In the genomic region with DNA sequence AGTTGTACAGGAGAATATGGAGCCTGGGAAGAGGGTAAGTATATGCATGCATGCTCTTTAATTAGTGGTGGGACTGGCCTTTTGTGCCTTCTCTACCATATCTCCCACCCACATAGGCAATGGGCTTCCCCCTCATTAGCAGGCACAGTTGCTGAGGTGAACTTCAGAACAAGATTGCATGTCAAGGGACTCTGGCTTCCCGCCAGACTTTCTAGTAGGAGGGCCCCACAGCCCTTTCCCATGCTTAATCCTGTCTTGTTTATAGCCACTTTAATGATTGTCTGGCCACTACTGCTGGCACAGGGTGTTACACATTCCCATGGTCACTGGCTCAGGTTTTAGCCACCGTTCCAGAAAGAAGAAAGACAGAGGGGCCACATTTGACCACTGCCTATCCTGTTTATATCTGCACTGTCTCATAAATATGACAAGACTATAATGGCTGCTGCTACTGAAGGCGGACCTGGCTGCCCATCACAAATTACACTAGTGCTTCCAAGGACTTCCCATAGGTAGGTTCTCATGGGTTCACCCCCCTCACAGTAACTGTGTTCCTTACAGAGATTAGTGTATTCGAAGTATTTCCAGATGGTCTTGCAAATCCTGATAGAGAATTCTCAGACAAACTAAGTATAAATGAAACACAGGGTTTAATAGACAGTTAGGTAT, we compare ENCODE assay signal across 10 mouse cellular contexts.
A peak's percentile ranks its signal among the peaks of the same experiment; 100 is the strongest.
DNase-seq lines count a peak whose midpoint lies in the region; ATAC-seq and TF ChIP-seq lines count a peak whose summit lies in the region.
"Had no signal": no experiment of that assay in that cellular context is flagged by ENCODE, and none has a peak within 500 bp of the region (broad histone marks: within the 10 kb centered on the region; RNA-seq: fewer than 3 reads in every experiment).

No protein-coding gene starts in this region.

- H3K4me3 ChIP-seq in kidney, postnatal 0 days (replicated peaks; ENCODE audit: low read depth, low read length) = no peak overlapping the region
- H3K4me3 ChIP-seq in forebrain, postnatal 0 days (ENCODE audit: low read depth, low read length) = no peak overlapping the region
- no peak overlapping the region for H3K4me3 ChIP-seq in neural tube, embryonic 13.5 days
- H3K4me3 ChIP-seq: limb, embryonic 15.5 days; myocyte had no signal

- no peak; the same call in 1 of the 2 replicates for ATAC-seq in kidney, postnatal 0 days (replicated peaks; ENCODE audit: low FRiP score, low read depth)
- ATAC-seq in forebrain, postnatal 0 days = no peak
- peak; percentile 53 for ATAC-seq in neural tube, embryonic 13.5 days (ENCODE audit: low read depth)

- no peaks in the 10 kb centered on the region for H3K36me3 ChIP-seq in kidney, postnatal 0 days (ENCODE audit: insufficient read depth, low read length)
- no peaks in the 10 kb centered on the region for H3K36me3 ChIP-seq in forebrain, postnatal 0 days (ENCODE audit: insufficient read depth)
- H3K36me3 ChIP-seq in neural tube, embryonic 13.5 days = no peaks in the 10 kb centered on the region
- H3K36me3 ChIP-seq: limb, embryonic 15.5 days had no signal

- no peaks in the 10 kb centered on the region for H3K9me3 ChIP-seq in kidney, postnatal 0 days (replicated peaks; ENCODE audit: low read length)
- no peaks in the 10 kb centered on the region for H3K9me3 ChIP-seq in forebrain, postnatal 0 days (ENCODE audit: low read length)
- H3K9me3 ChIP-seq in neural tube, embryonic 13.5 days = no peaks in the 10 kb centered on the region
- H3K9me3 ChIP-seq: limb, embryonic 15.5 days had no signal

- TF ChIP-seq CTCF in kidney, postnatal 0 days (IDR thresholded peaks at IDR 0.05; ENCODE audit: low read depth) = no peak
- no peak for TF ChIP-seq CTCF in forebrain, postnatal 0 days (IDR thresholded peaks at IDR 0.05; ENCODE audit: low read depth)

- DNase-seq in kidney, postnatal 0 days (ENCODE audit: low spot score) = peak; percentile 32
- no peak for DNase-seq in kidney, adult 8-10 months
- peak; percentile 4 for DNase-seq in ovary, postnatal 14 days (ENCODE audit: low spot score)
- DNase-seq in ovary, adult 18-20 months (ENCODE audit: low spot score) = no peak
- DNase-seq in forebrain, postnatal 0 days = peak; percentile 24
- no peak for DNase-seq in adrenal gland, postnatal 25 days
- DNase-seq: cerebellum, adult 11-12 months had no signal

- H3K9ac ChIP-seq in kidney, postnatal 0 days (ENCODE audit: low read depth, low read length) = no peak overlapping the region
- no peak overlapping the region for H3K9ac ChIP-seq in forebrain, postnatal 0 days
- no peak overlapping the region for H3K9ac ChIP-seq in neural tube, embryonic 13.5 days
- H3K9ac ChIP-seq: limb, embryonic 15.5 days had no signal

- peaks cover 4% of the 10 kb centered on the region for H3K4me1 ChIP-seq in kidney, postnatal 0 days (replicated peaks; ENCODE audit: insufficient read depth, low read length)
- H3K4me1 ChIP-seq in forebrain, postnatal 0 days (ENCODE audit: insufficient read depth) = no peaks in the 10 kb centered on the region
- peaks cover 8% of the 10 kb centered on the region; the same call in 1 of the 2 replicates for H3K4me1 ChIP-seq in neural tube, embryonic 13.5 days (replicated peaks)

- no peak overlapping the region for H3K4me2 ChIP-seq in kidney, postnatal 0 days (ENCODE audit: low read length)
- H3K4me2 ChIP-seq in forebrain, postnatal 0 days (ENCODE audit: low read depth) = no peak overlapping the region
- H3K4me2 ChIP-seq in neural tube, embryonic 13.5 days = no peak overlapping the region
- H3K4me2 ChIP-seq: limb, embryonic 15.5 days had no signal

- WGBS in kidney, postnatal 0 days = 44% methylated on average over 4 of the region's 4 CpGs
- WGBS in forebrain, postnatal 0 days = 15% methylated on average over 4 of the region's 4 CpGs
- WGBS in neural tube, embryonic 13.5 days = 64% methylated on average over 4 of the region's 4 CpGs

- H3K27ac ChIP-seq in kidney, postnatal 0 days = no peak overlapping the region
- no peak overlapping the region for H3K27ac ChIP-seq in forebrain, postnatal 0 days (ENCODE audit: low read depth, low read length)
- no peak overlapping the region for H3K27ac ChIP-seq in neural tube, embryonic 13.5 days (replicated peaks)
- H3K27ac ChIP-seq: limb, embryonic 15.5 days had no signal

- H3K27me3 ChIP-seq in kidney, postnatal 0 days (ENCODE audit: insufficient read depth, low read length) = no peaks in the 10 kb centered on the region
- H3K27me3 ChIP-seq in forebrain, postnatal 0 days (ENCODE audit: insufficient read depth, low read length) = no peaks in the 10 kb centered on the region
- H3K27me3 ChIP-seq in neural tube, embryonic 13.5 days = no peaks in the 10 kb centered on the region
- H3K27me3 ChIP-seq: limb, embryonic 15.5 days had no signal

Comparison
In these comparisons a context has a peak if more than half of its experiments do, and no peak if none do; other contexts are left out.
1. DNase-seq: peak in kidney, postnatal 0 days (single experiment), ovary, postnatal 14 days (single experiment) and forebrain, postnatal 0 days (single experiment); none in kidney, adult 8-10 months (0 of 2), ovary, adult 18-20 months (single experiment) and adrenal gland, postnatal 25 days (single experiment).